Mouse (Mus musculus) kidney, adult 2 months (tissue): ENCODE measurements around the gene Oprl1.

ENCODE experiments used
- CTCF ChIP-seq: fragments of 200-500 bp; conservative IDR thresholded peaks from 2 replicates; pipeline ENCODE4 v1.5.1; 2011; ENCODE audit warnings: low read depth, mild to moderate bottlenecking, control low read depth, low read length, moderate library complexity, mixed read lengths; ENCODE audit not compliant: insufficient read depth, insufficient read length
- POLR2A ChIP-seq: fragments of 200-500 bp; IDR thresholded peaks from one replicate; pipeline ENCODE4 v1.6.1; 2011; ENCODE audit warnings: low read depth, low read length, control low read depth

- TF ChIP-seq CTCF (no peak), POLR2A (no peak)
Measured at GRCm38 (mm10) chr2:181765251-181765650, 50.4 kb downstream of the Oprl1 start.
